Mouse (Mus musculus): ENCODE data around the gene Ntn4.

DNA sequence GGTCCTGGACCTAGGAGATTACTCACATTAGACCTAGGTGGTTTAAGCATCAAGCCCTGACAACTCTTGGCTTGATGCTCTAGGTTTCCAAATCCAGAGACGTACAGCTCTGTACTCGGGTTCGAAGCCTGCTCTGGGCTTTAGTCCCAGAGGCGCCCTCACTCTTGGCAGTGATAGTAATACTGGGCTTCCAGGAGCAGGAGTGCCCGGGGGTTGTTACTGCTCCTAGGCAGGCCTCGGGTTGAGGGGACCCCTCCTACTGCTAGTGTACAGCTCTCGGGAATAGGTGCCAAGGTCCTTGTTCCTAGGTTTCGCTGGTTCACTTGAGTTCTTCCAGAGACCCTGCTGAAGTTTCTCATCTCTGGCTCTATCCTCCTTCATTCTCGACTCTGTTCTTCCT, 34.2 kb upstream of the Ntn4 start:
- TF ChIP-seq CTCF (IDR thresholded peaks at IDR 0.05; ENCODE audit: low read depth, low read length) (no peak), GATA1 (IDR thresholded peaks at IDR 0.05; ENCODE audit: borderline replicate concordance, low read length) (no peak), TAL1 (conservative IDR thresholded peaks at IDR 0.05; ENCODE audit: low read depth, low read length) (no peak), POLR2AphosphoS5 (IDR thresholded peaks at IDR 0.05; ENCODE audit: insufficient replicate concordance, low read depth, low read length) (no peak)
